Mouse (Mus musculus) neural tube, embryonic 13.5 days (tissue): ENCODE measurements around the gene Cpsf4l. TPM values are rescaled to one million over a fixed set of nuclear protein-coding genes. Genes with fewer than 3 reads are reported as not detected.
"Not testable (repeated sequence)": the region's sequence is repeated elsewhere in the genome, so short reads cannot be mapped to it uniquely, and the experiment has no call there.

Experiments used
- ATAC-seq: fragments of 200-750 bp; cut with Nextera tagmentation; 2 replicates; pipeline ENCODE4 v1.8.0; 2017; ENCODE audit warnings: low read depth, mild to moderate bottlenecking, moderate TSS enrichment, moderate library complexity
- H3K27ac ChIP-seq: fragments of 300-500 bp; sonication (generic); replicated peaks from 2 replicates; pipeline ENCODE4 v1.5.1; 2015; ENCODE audit warnings: moderate library complexity, mild to moderate bottlenecking, inconsistent platforms
- H3K27me3 ChIP-seq: fragments of 300-500 bp; sonication (generic); 2 replicates; pipeline ENCODE4 v1.6.1; 2015; ENCODE audit warnings: mild to moderate bottlenecking, inconsistent platforms
- H3K36me3 ChIP-seq: fragments of 300-500 bp; sonication (generic); 2 replicates; pipeline ENCODE4 v1.6.1; 2015; ENCODE audit warnings: mild to moderate bottlenecking, inconsistent platforms
- H3K4me1 ChIP-seq: fragments of 300-500 bp; sonication (generic); replicated peaks from 2 replicates; pipeline ENCODE4 v1.6.1; 2015; ENCODE audit warnings: inconsistent platforms
- H3K4me2 ChIP-seq: fragments of 300-500 bp; sonication (generic); 2 replicates; pipeline ENCODE4 v1.6.1; 2015; ENCODE audit warnings: inconsistent platforms, mild to moderate bottlenecking, moderate library complexity
- H3K4me3 ChIP-seq: fragments of 300-500 bp; sonication (generic); 2 replicates; pipeline ENCODE4 v1.5.1; 2015; ENCODE audit warnings: mild to moderate bottlenecking, inconsistent platforms
- H3K9ac ChIP-seq: fragments of 300-500 bp; sonication (generic); 2 replicates; pipeline ENCODE4 v1.6.1; 2015; ENCODE audit warnings: moderate library complexity, mild to moderate bottlenecking, inconsistent platforms
- H3K9me3 ChIP-seq: fragments of 300-500 bp; sonication (generic); 2 replicates; pipeline ENCODE4 v1.6.1; 2016; ENCODE audit warnings: inconsistent platforms
- WGBS: fragments of 180-500 bp; shearing (Covaris S2); methylation state at CpG from one replicate; pipeline ENCODE4 v1.1.7; 2015; 5-methylcytosine and 5-hydroxymethylcytosine counted together
- polyA plus RNA-seq: library from polyadenylated mRNA; unstranded; fragments of >200 nt; fragmentation: Nextera tagmentation; extraction: Ambion mirVana; gene quantifications from 2 replicates; pipeline ENCODE4 v1.2.1, GENCODE M21; 2015

The Cpsf4l gene
- polyA plus RNA-seq, 1 experiment from 2014 or later = 0.85 TPM

GRCm38 (mm10) chr11:113676847-113677246, 33.0 kb downstream of the Cpsf4l start:
- Histone ChIP-seq H3K4me1 (peaks cover 30% of the 10 kb centered on the region), H3K4me2 (no peak overlapping the region), H3K9ac (no peak overlapping the region), H3K4me3 (no peak overlapping the region), H3K9me3 (no peaks in the 10 kb centered on the region), H3K27ac (no peak overlapping the region), H3K36me3 (peaks cover 46% of the 10 kb centered on the region), H3K27me3 (no peaks in the 10 kb centered on the region)
- no peak for ATAC-seq
- WGBS = 89% methylated on average over 2 of the region's 2 CpGs

GRCm38 (mm10) chr11:113674595-113674994, 35.2 kb downstream of the Cpsf4l start:
- Histone ChIP-seq H3K4me3 (no peak overlapping the region), H3K4me2 (no peak overlapping the region), H3K27ac (no peak overlapping the region), H3K4me1 (peaks cover 15% of the 10 kb centered on the region; the same call in 1 of the 2 replicates), H3K27me3 (no peaks in the 10 kb centered on the region), H3K9me3 (no peaks in the 10 kb centered on the region), H3K36me3 (peaks cover 63% of the 10 kb centered on the region), H3K9ac (no peak overlapping the region)
- ATAC-seq = no peak
- 86% methylated on average over 5 of the region's 5 CpGs for WGBS

- Histone ChIP-seq H3K9me3 (no peaks in the 10 kb centered on the region), H3K9ac (no peak overlapping the region), H3K4me1 (peaks cover 10% of the 10 kb centered on the region; the same call in 1 of the 2 replicates), H3K4me2 (no peak overlapping the region), H3K4me3 (no peak overlapping the region), H3K36me3 (peaks cover 66% of the 10 kb centered on the region), H3K27me3 (no peaks in the 10 kb centered on the region), H3K27ac (no peak overlapping the region)
- ATAC-seq = no peak
- 88% methylated on average over 4 of the region's 4 CpGs for WGBS
Observed at GRCm38 (mm10) chr11:113673614-113674013, 36.2 kb downstream of the Cpsf4l start.

- no peaks in the 10 kb centered on the region for H3K9me3 ChIP-seq
- peaks cover 51% of the 10 kb centered on the region for H3K36me3 ChIP-seq
- H3K27ac ChIP-seq = no peak overlapping the region
- H3K4me2 ChIP-seq = no peak overlapping the region
- H3K4me3 ChIP-seq = no peak overlapping the region
- 38% methylated on average over 1 of the region's 4 CpGs for WGBS
- H3K4me1 ChIP-seq = peaks cover 13% of the 10 kb centered on the region; the same call in 1 of the 2 replicates
- ATAC-seq = no peak
- no peak overlapping the region for H3K9ac ChIP-seq
- H3K27me3 ChIP-seq = no peaks in the 10 kb centered on the region
Observed at GRCm38 (mm10) chr11:113669711-113670110, 40.1 kb downstream of the Cpsf4l start.

- H3K9ac ChIP-seq = no peak overlapping the region
- H3K4me3 ChIP-seq = no peak overlapping the region
- no peak for ATAC-seq
- peaks cover 13% of the 10 kb centered on the region; the same call in 1 of the 2 replicates for H3K4me1 ChIP-seq
- H3K27me3 ChIP-seq = no peaks in the 10 kb centered on the region
- H3K27ac ChIP-seq = no peak overlapping the region
- WGBS = 90% methylated on average over 5 of the region's 5 CpGs
- peaks cover 49% of the 10 kb centered on the region for H3K36me3 ChIP-seq
- no peak overlapping the region for H3K4me2 ChIP-seq
- no peaks in the 10 kb centered on the region for H3K9me3 ChIP-seq
Observed at GRCm38 (mm10) chr11:113668857-113669256, 41.0 kb downstream of the Cpsf4l start.

- no peak for ATAC-seq
- Histone ChIP-seq H3K4me3 (no peak overlapping the region), H3K4me2 (no peak overlapping the region), H3K27ac (0 out of 2 replicates have a peak overlapping the region, but pooled peaks have one; percentile 28), H3K27me3 (no peaks in the 10 kb centered on the region), H3K36me3 (peaks cover 48% of the 10 kb centered on the region), H3K9me3 (no peaks in the 10 kb centered on the region), H3K9ac (no peak overlapping the region), H3K4me1 (peaks cover 13% of the 10 kb centered on the region; the same call in 1 of the 2 replicates)
- WGBS = 89% methylated on average over 4 of the region's 4 CpGs
Observed at GRCm38 (mm10) chr11:113667704-113668103, 42.1 kb downstream of the Cpsf4l start.

- no peak overlapping the region for H3K9ac ChIP-seq
- H3K4me2 ChIP-seq = no peak overlapping the region
- H3K27ac ChIP-seq = 0 out of 2 replicates have a peak overlapping the region, but pooled peaks have one; percentile 28
- H3K4me1 ChIP-seq = peaks cover 13% of the 10 kb centered on the region; the same call in 1 of the 2 replicates
- 64% methylated on average over 2 of the region's 2 CpGs for WGBS
- H3K27me3 ChIP-seq = no peaks in the 10 kb centered on the region
- peaks cover 50% of the 10 kb centered on the region for H3K36me3 ChIP-seq
- no peaks in the 10 kb centered on the region for H3K9me3 ChIP-seq
- no peak overlapping the region for H3K4me3 ChIP-seq
- ATAC-seq = no peak; the same call in 1 of the 2 replicates
Observed at GRCm38 (mm10) chr11:113667122-113667521, 42.7 kb downstream of the Cpsf4l start.

- Histone ChIP-seq H3K36me3 (peaks cover 50% of the 10 kb centered on the region), H3K4me2 (no peak overlapping the region), H3K27ac (0 out of 2 replicates have a peak overlapping the region, but pooled peaks have one; percentile 28), H3K4me3 (no peak overlapping the region), H3K9ac (no peak overlapping the region), H3K9me3 (no peaks in the 10 kb centered on the region), H3K4me1 (peaks cover 13% of the 10 kb centered on the region; the same call in 1 of the 2 replicates), H3K27me3 (no peaks in the 10 kb centered on the region)
- ATAC-seq = no peak
- WGBS = 67% methylated on average over 10 of the region's 10 CpGs
Observed at GRCm38 (mm10) chr11:113666648-113667047, 43.2 kb downstream of the Cpsf4l start.

GRCm38 (mm10) chr11:113666205-113666604, 43.6 kb downstream of the Cpsf4l start:
- no peak overlapping the region for H3K4me2 ChIP-seq
- ATAC-seq = no peak
- no peaks in the 10 kb centered on the region for H3K27me3 ChIP-seq
- H3K4me1 ChIP-seq = peaks cover 13% of the 10 kb centered on the region; the same call in 1 of the 2 replicates
- WGBS = 87% methylated on average over 6 of the region's 6 CpGs
- H3K36me3 ChIP-seq = peaks cover 50% of the 10 kb centered on the region
- no peak overlapping the region for H3K4me3 ChIP-seq
- no peaks in the 10 kb centered on the region for H3K9me3 ChIP-seq
- no peak overlapping the region for H3K27ac ChIP-seq
- H3K9ac ChIP-seq = no peak overlapping the region

GRCm38 (mm10) chr11:113664279-113664678, 45.5 kb downstream of the Cpsf4l start:
- no peak overlapping the region for H3K27ac ChIP-seq
- no peaks in the 10 kb centered on the region for H3K9me3 ChIP-seq
- H3K27me3 ChIP-seq = no peaks in the 10 kb centered on the region
- ATAC-seq = no peak
- 64% methylated on average over 2 of the region's 2 CpGs for WGBS
- H3K4me2 ChIP-seq = no peak overlapping the region
- H3K36me3 ChIP-seq = peaks cover 59% of the 10 kb centered on the region
- H3K9ac ChIP-seq = no peak overlapping the region
- H3K4me3 ChIP-seq = no peak overlapping the region
- peaks cover 13% of the 10 kb centered on the region; the same call in 1 of the 2 replicates for H3K4me1 ChIP-seq

GRCm38 (mm10) chr11:113661835-113662351, 47.9 kb downstream of the Cpsf4l start:
- H3K4me1 ChIP-seq = peaks cover 13% of the 10 kb centered on the region
- no peak overlapping the region for H3K4me2 ChIP-seq
- no peaks in the 10 kb centered on the region for H3K27me3 ChIP-seq
- no peak for ATAC-seq
- peaks cover 75% of the 10 kb centered on the region for H3K36me3 ChIP-seq
- 92% methylated on average over 18 of the region's 18 CpGs for WGBS
- H3K27ac ChIP-seq = no peak overlapping the region
- H3K9ac ChIP-seq = no peak overlapping the region
- no peaks in the 10 kb centered on the region for H3K9me3 ChIP-seq
- H3K4me3 ChIP-seq = no peak overlapping the region

- Histone ChIP-seq H3K27me3 (no peaks in the 10 kb centered on the region), H3K4me3 (no peak overlapping the region), H3K36me3 (peaks cover 84% of the 10 kb centered on the region), H3K9me3 (no peaks in the 10 kb centered on the region), H3K4me1 (peaks cover 17% of the 10 kb centered on the region), H3K4me2 (no peak overlapping the region), H3K27ac (no peak overlapping the region), H3K9ac (no peak overlapping the region)
- ATAC-seq = no peak
- WGBS = 86% methylated on average over 11 of the region's 11 CpGs
Observed at GRCm38 (mm10) chr11:113660940-113661339, 48.9 kb downstream of the Cpsf4l start.

- not testable (repeated sequence) for H3K4me3 ChIP-seq, ATAC-seq, H3K9ac ChIP-seq, H3K9me3 ChIP-seq, H3K27me3 ChIP-seq, H3K4me2 ChIP-seq, H3K27ac ChIP-seq
- peaks cover 17% of the 10 kb centered on the region for H3K4me1 ChIP-seq
- H3K36me3 ChIP-seq = peaks cover 92% of the 10 kb centered on the region
- WGBS = 92% methylated on average over 3 of the region's 3 CpGs
Observed at GRCm38 (mm10) chr11:113660213-113660612, 49.6 kb downstream of the Cpsf4l start.
